Mouse (Mus musculus) myocyte (in vitro differentiated cells): ENCODE data around the gene Bet1. TPM values are rescaled to one million over a fixed set of nuclear protein-coding genes. Genes with fewer than 3 reads are reported as not detected.

ENCODE experiments used
- H3K27me3 ChIP-seq: one replicate; pipeline ENCODE4 v1.6.1; 2011; ENCODE audit not compliant: control insufficient read depth, insufficient read depth, insufficient read length
- H3K36me3 ChIP-seq: one replicate; pipeline ENCODE4 v1.6.1; 2011; ENCODE audit not compliant: control insufficient read depth, insufficient read depth
- H3K4me2 ChIP-seq: one replicate; pipeline ENCODE4 v1.6.1; 2011; ENCODE audit warnings: low read depth, control low read depth
- H3K4me3 ChIP-seq: one replicate; pipeline ENCODE4 v1.5.1; 2011; ENCODE audit warnings: mild to moderate bottlenecking, control low read depth, moderate library complexity
- H3K79me2 ChIP-seq: one replicate; pipeline ENCODE4 v1.6.1; 2011; ENCODE audit not compliant: control insufficient read depth, insufficient read depth
- H3ac ChIP-seq: one replicate; pipeline ENCODE4 v1.6.1; 2011; ENCODE audit not compliant: control insufficient read depth, insufficient read length
- CEBPB ChIP-seq: IDR thresholded peaks from 2 replicates; pipeline ENCODE4 v1.6.1; 2011; ENCODE audit warnings: mild to moderate bottlenecking, moderate library complexity; ENCODE audit not compliant: poor library complexity, insufficient read depth, severe bottlenecking
- E2F4 ChIP-seq: IDR thresholded peaks from one replicate; pipeline ENCODE4 v1.6.1; 2011; ENCODE audit warnings: mild to moderate bottlenecking, control low read depth, moderate library complexity; ENCODE audit not compliant: insufficient read depth
- MAX ChIP-seq: IDR thresholded peaks from one replicate; pipeline ENCODE4 v1.6.1; 2011; ENCODE audit warnings: low read depth, mild to moderate bottlenecking, control low read depth
- MYOD1 ChIP-seq, 3 experiments: IDR thresholded peaks; one replicate each; pipeline ENCODE4 v1.6.1; 2011; ENCODE audit warnings: control low read depth in 2 of 3, low read depth in 2 of 3, mild to moderate bottlenecking in 2 of 3, moderate library complexity in 1 of 3; ENCODE audit not compliant: insufficient read length in 2 of 3, control insufficient read depth in 1 of 3
- MYOG ChIP-seq, 3 experiments: IDR thresholded peaks; one replicate each; pipeline ENCODE4 v1.6.1; 2011; ENCODE audit warnings: control low read depth in 2 of 3, low read depth in 2 of 3, mild to moderate bottlenecking in 2 of 3; ENCODE audit not compliant: insufficient read length in 2 of 3, control insufficient read depth in 1 of 3, insufficient read depth in 1 of 3
- POLR2A ChIP-seq: IDR thresholded peaks from one replicate; pipeline ENCODE4 v1.6.1; 2011; ENCODE audit warnings: low read depth, mild to moderate bottlenecking, control low read depth, moderate library complexity; ENCODE audit not compliant: insufficient read length
- POLR2AphosphoS2 ChIP-seq: IDR thresholded peaks from one replicate; pipeline ENCODE4 v1.6.1; 2011; ENCODE audit warnings: low read depth, control low read depth; ENCODE audit not compliant: insufficient read length
- REST ChIP-seq: IDR thresholded peaks from one replicate; pipeline ENCODE4 v1.6.1; 2011; ENCODE audit warnings: mild to moderate bottlenecking, control low read depth, moderate library complexity; ENCODE audit not compliant: insufficient read depth, insufficient read length
- SRF ChIP-seq: IDR thresholded peaks from one replicate; pipeline ENCODE4 v1.6.1; 2011; ENCODE audit warnings: low read depth; ENCODE audit not compliant: control insufficient read depth, insufficient read length
- TCF12 ChIP-seq: IDR thresholded peaks from one replicate; pipeline ENCODE4 v1.6.1; 2011; ENCODE audit warnings: mild to moderate bottlenecking, control low read depth; ENCODE audit not compliant: poor library complexity, insufficient read depth, severe bottlenecking
- TCF3 ChIP-seq: IDR thresholded peaks from one replicate; pipeline ENCODE4 v1.6.1; 2011; ENCODE audit warnings: low read depth, control low read depth; ENCODE audit not compliant: insufficient read length
- USF1 ChIP-seq: IDR thresholded peaks from one replicate; pipeline ENCODE4 v1.6.1; 2011; ENCODE audit warnings: low read depth, mild to moderate bottlenecking, control low read depth, moderate library complexity
- polyA plus RNA-seq: library from polyadenylated mRNA; unstranded; fragments of >200 nt; fragmentation: generic; extraction: Trizol; gene quantifications from one replicate; pipeline ENCODE4 v1.2.1, GENCODE M21; 2012; ENCODE audit warnings: missing spikeins

Gene Bet1
- polyA plus RNA-seq, 1 experiment: 23.6 TPM

- Histone ChIP-seq H3ac (no peak overlapping the region), H3K4me3 (no peak overlapping the region), H3K4me2 (no peak overlapping the region), H3K36me3 (no peaks in the 10 kb centered on the region), H3K27me3 (no peaks in the 10 kb centered on the region), H3K79me2 (no peaks in the 10 kb centered on the region)
- TF ChIP-seq MYOD1 (IDR thresholded peaks at IDR 0.05; ENCODE audit: control insufficient read depth in 1 of 3, insufficient read length in 2 of 3, low read depth in 2 of 3) (no peak), MYOG (IDR thresholded peaks at IDR 0.05; ENCODE audit: control insufficient read depth in 1 of 3, insufficient read depth in 1 of 3, insufficient read length in 2 of 3, low read depth in 2 of 3) (no peak), MAX (no peak), USF1 (no peak), POLR2A (no peak), POLR2AphosphoS2 (no peak), CEBPB (no peak), REST (no peak), TCF12 (no peak), TCF3 (no peak), SRF (no peak)
These were observed 14.5 kb downstream of the Bet1 start for GRCm38 (mm10) chr6:4072281-4072680.

GRCm38 (mm10) chr6:4069714-4070113 lies 17.1 kb downstream of the Bet1 start:
- Histone ChIP-seq H3K36me3 (no peaks in the 10 kb centered on the region), H3K79me2 (no peaks in the 10 kb centered on the region), H3K27me3 (no peaks in the 10 kb centered on the region), H3K4me2 (no peak overlapping the region), H3ac (no peak overlapping the region), H3K4me3 (no peak overlapping the region)
- TF ChIP-seq MYOD1 (IDR thresholded peaks at IDR 0.05; ENCODE audit: control insufficient read depth in 1 of 3, insufficient read length in 2 of 3, low read depth in 2 of 3) (no peak), MYOG (IDR thresholded peaks at IDR 0.05; ENCODE audit: control insufficient read depth in 1 of 3, insufficient read depth in 1 of 3, insufficient read length in 2 of 3, low read depth in 2 of 3) (no peak)

GRCm38 (mm10) chr6:4054387-4054786 lies 32.4 kb downstream of the Bet1 start:
- H3K4me2 ChIP-seq: no peak overlapping the region
- H3K36me3 ChIP-seq: no peaks in the 10 kb centered on the region
- H3K4me3 ChIP-seq: no peak overlapping the region
- no peak overlapping the region for H3ac ChIP-seq
- H3K27me3 ChIP-seq: no peaks in the 10 kb centered on the region
- TF ChIP-seq E2F4: no peak
- no peak for TF ChIP-seq USF1
- no peak for TF ChIP-seq TCF12
- TF ChIP-seq REST: no peak
- TF ChIP-seq MYOD1 (IDR thresholded peaks at IDR 0.05; ENCODE audit: control insufficient read depth in 1 of 3, insufficient read length in 2 of 3, low read depth in 2 of 3): no peak
- no peak for TF ChIP-seq POLR2AphosphoS2
- TF ChIP-seq MAX: no peak
- TF ChIP-seq CEBPB: no peak
- TF ChIP-seq TCF3: no peak
- TF ChIP-seq SRF: no peak
- no peak for TF ChIP-seq MYOG (IDR thresholded peaks at IDR 0.05; ENCODE audit: control insufficient read depth in 1 of 3, insufficient read depth in 1 of 3, insufficient read length in 2 of 3, low read depth in 2 of 3)
- TF ChIP-seq POLR2A: no peak
- no peaks in the 10 kb centered on the region for H3K79me2 ChIP-seq

GRCm38 (mm10) chr6:4052843-4053242 lies 33.9 kb downstream of the Bet1 start:
- Histone ChIP-seq H3K4me3 (no peak overlapping the region), H3ac (no peak overlapping the region), H3K36me3 (no peaks in the 10 kb centered on the region), H3K79me2 (no peaks in the 10 kb centered on the region), H3K27me3 (no peaks in the 10 kb centered on the region), H3K4me2 (no peak overlapping the region)
- no peak for TF ChIP-seq MYOG (IDR thresholded peaks at IDR 0.05; ENCODE audit: control insufficient read depth in 1 of 3, insufficient read depth in 1 of 3, insufficient read length in 2 of 3, low read depth in 2 of 3)
- TF ChIP-seq TCF3: no peak
- TF ChIP-seq TCF12: no peak
- no peak for TF ChIP-seq CEBPB
- TF ChIP-seq E2F4: no peak
- no peak for TF ChIP-seq MYOD1 (IDR thresholded peaks at IDR 0.05; ENCODE audit: control insufficient read depth in 1 of 3, insufficient read length in 2 of 3, low read depth in 2 of 3)
- TF ChIP-seq REST: no peak
- no peak for TF ChIP-seq SRF
- no peak for TF ChIP-seq POLR2A
- TF ChIP-seq USF1: no peak

GRCm38 (mm10) chr6:4047200-4047599 lies 39.6 kb downstream of the Bet1 start:
- no peak for TF ChIP-seq SRF
- TF ChIP-seq MAX: no peak
- no peak for TF ChIP-seq MYOD1 (IDR thresholded peaks at IDR 0.05; ENCODE audit: control insufficient read depth in 1 of 3, insufficient read length in 2 of 3, low read depth in 2 of 3)
- TF ChIP-seq TCF12: no peak
- TF ChIP-seq POLR2AphosphoS2: no peak
- TF ChIP-seq REST: no peak
- TF ChIP-seq TCF3: no peak
- H3K27me3 ChIP-seq: no peaks in the 10 kb centered on the region
- no peak overlapping the region for H3K4me2 ChIP-seq
- no peaks in the 10 kb centered on the region for H3K36me3 ChIP-seq
- no peak overlapping the region for H3K4me3 ChIP-seq
- no peaks in the 10 kb centered on the region for H3K79me2 ChIP-seq
- no peak overlapping the region for H3ac ChIP-seq
